Comparison of ENCODE assay signal across 42 mouse cellular contexts in the genomic region with DNA sequence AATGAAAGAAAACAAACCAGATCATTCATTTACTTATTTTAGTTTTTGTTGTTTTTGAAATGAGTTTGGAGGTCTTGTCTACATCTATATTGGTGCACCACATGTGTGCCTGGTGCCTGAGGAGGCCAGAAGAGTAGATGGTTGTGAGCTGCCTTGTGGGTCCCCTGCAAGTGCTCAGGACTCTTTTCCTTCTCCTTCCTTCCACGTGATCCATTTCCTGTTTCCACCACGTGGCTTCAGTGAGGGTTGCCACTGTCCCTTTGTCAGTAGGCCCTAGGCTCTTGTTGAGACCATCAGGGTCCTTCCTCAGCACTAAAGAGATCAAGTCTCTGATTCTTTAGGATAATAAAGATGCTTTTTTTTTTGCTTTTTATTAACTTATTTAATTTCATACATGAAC. TPM values are rescaled to one million over a fixed set of nuclear protein-coding genes. Genes with fewer than 3 reads are reported as not detected.
"Had no signal": no experiment of that assay in that cellular context is flagged by ENCODE, and none has a peak within 500 bp of the region (broad histone marks: within the 10 kb centered on the region; RNA-seq: fewer than 3 reads in every experiment).

No protein-coding gene starts in this region.

- H3K27ac ChIP-seq: heart, embryonic 10.5 days; heart, embryonic 13.5 days; heart, embryonic 15.5 days; hindbrain, embryonic 10.5 days; hindbrain, embryonic 12.5 days; hindbrain, embryonic 13.5 days; hindbrain, embryonic 14.5 days; hindbrain, embryonic 15.5 days; hindbrain, postnatal 0 days; intestine, embryonic 15.5 days; kidney, embryonic 15.5 days; kidney, postnatal 0 days; layer of hippocampus, adult 2 months had no signal

- H3K4me2 ChIP-seq: heart, embryonic 11.5 days; heart, embryonic 12.5 days; heart, embryonic 13.5 days; heart, embryonic 15.5 days; hindbrain, embryonic 12.5 days; hindbrain, embryonic 13.5 days; hindbrain, embryonic 14.5 days; hindbrain, embryonic 15.5 days; intestine, embryonic 15.5 days; kidney, embryonic 15.5 days had no signal

- H3K27me3 ChIP-seq: heart, embryonic 12.5 days; heart, embryonic 13.5 days; heart, embryonic 15.5 days; hindbrain, embryonic 12.5 days; hindbrain, embryonic 13.5 days; hindbrain, embryonic 15.5 days; intestine, embryonic 15.5 days; kidney, embryonic 15.5 days had no signal

- H3K9me3 ChIP-seq: heart, embryonic 10.5 days; heart, embryonic 12.5 days; heart, embryonic 15.5 days; hindbrain, embryonic 15.5 days; intestine, embryonic 15.5 days had no signal

- H3K4me3 ChIP-seq: heart, embryonic 10.5 days; heart, embryonic 12.5 days; heart, embryonic 13.5 days; heart, embryonic 15.5 days; hindbrain, embryonic 10.5 days; hindbrain, embryonic 12.5 days; hindbrain, embryonic 13.5 days; hindbrain, embryonic 15.5 days; intestine, embryonic 15.5 days; kidney, embryonic 15.5 days; layer of hippocampus, adult 2 months had no signal

- H3K9ac ChIP-seq: heart, embryonic 12.5 days; heart, embryonic 13.5 days; heart, embryonic 15.5 days; hindbrain, embryonic 12.5 days; hindbrain, embryonic 13.5 days; hindbrain, embryonic 14.5 days; hindbrain, embryonic 15.5 days; intestine, embryonic 15.5 days; kidney, embryonic 15.5 days had no signal

- H3K36me3 ChIP-seq: heart, embryonic 10.5 days; heart, embryonic 12.5 days; heart, embryonic 13.5 days; heart, embryonic 15.5 days; hindbrain, embryonic 10.5 days; hindbrain, embryonic 12.5 days; hindbrain, embryonic 13.5 days; hindbrain, embryonic 15.5 days; intestine, embryonic 15.5 days; kidney, embryonic 15.5 days had no signal

- DNase-seq: heart, postnatal 10 days; heart, postnatal 14 days; heart, postnatal 4 days; kidney, adult 11 months; kidney, adult 18-20 months; kidney, adult 2 months; kidney, adult 8-10 months; kidney, adult 9 months; kidney, postnatal 10 days; kidney, postnatal 14 days; kidney, postnatal 25 days; kidney, postnatal 36 days; kidney, postnatal 4 days; layer of hippocampus, adult 9-11 months; layer of hippocampus, postnatal 36 days had no signal

- H3K4me1 ChIP-seq: heart, embryonic 10.5 days; heart, embryonic 12.5 days; heart, embryonic 13.5 days; heart, embryonic 15.5 days; hindbrain, embryonic 10.5 days; hindbrain, embryonic 12.5 days; hindbrain, embryonic 13.5 days; hindbrain, embryonic 15.5 days; intestine, embryonic 15.5 days; kidney, embryonic 15.5 days had no signal

RNA-seq across cellular contexts. Expression of gene 4930524B15Rik, which starts 19.4 kb away (rescaled TPM):
- total RNA-seq: heart, postnatal 10 days; heart, postnatal 14 days; heart, postnatal 25 days; heart, postnatal 4 days; hematopoietic stem cell, adult 5-6 weeks; layer of hippocampus, adult 18-20 months; layer of hippocampus, adult 2 months; layer of hippocampus, postnatal 10 days; layer of hippocampus, postnatal 14 days; layer of hippocampus, postnatal 36 days had no signal
- polyA plus RNA-seq: heart, embryonic 14.5 days; heart, embryonic 16.5 days; inflammation-experienced regulatory T-cells, adult 6 months; intestine, embryonic 14.5 days; intestine, embryonic 15.5 days; intestine, embryonic 16.5 days; kidney, adult 2 months; kidney, embryonic 16.5 days; large intestine, adult 2 months had no signal
